Comparison of ENCODE assay signal across 29 mouse cellular contexts in the genomic region with DNA sequence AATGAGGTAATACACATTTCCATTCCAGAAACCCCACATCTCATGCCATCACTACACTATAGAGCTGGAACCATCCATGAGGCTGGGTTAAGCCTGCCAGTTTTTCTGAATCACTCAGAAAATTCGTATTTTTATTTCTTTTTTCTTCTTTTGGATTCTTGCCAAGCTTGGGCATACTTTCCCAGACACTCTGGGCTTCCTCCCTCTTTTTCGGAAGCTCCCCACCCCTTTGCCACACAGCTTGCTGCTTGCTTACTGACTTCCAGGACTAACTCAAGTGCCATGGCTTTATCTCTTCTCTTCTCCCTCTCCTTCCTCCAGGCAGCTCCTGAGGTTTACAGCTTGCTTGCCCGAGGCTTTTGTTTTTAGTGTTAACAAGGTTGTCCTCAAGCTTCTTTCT.
DNase-seq lines count a peak whose midpoint lies in the region; ATAC-seq and TF ChIP-seq lines count a peak whose summit lies in the region.
"Had no signal": no experiment of that assay in that cellular context is flagged by ENCODE, and none has a peak within 500 bp of the region (broad histone marks: within the 10 kb centered on the region; RNA-seq: fewer than 3 reads in every experiment).

No protein-coding gene starts in this region.

- no peak for TF ChIP-seq POLR2A in thymus, adult 2 months (IDR thresholded peaks at IDR 0.05; ENCODE audit: control insufficient read depth, extremely low read depth, insufficient read depth, low read length, poor library complexity)

- no peaks in the 10 kb centered on the region for H3K27me3 ChIP-seq in forebrain, embryonic 16.5 days (replicated peaks; ENCODE audit: control insufficient read depth, insufficient read depth, low read length)
- H3K27me3 ChIP-seq in hindbrain, embryonic 16.5 days (replicated peaks; ENCODE audit: control insufficient read depth, insufficient read depth, low read length), result no peaks in the 10 kb centered on the region
- H3K27me3 ChIP-seq in thymus, adult 2 months (ENCODE audit: control insufficient read depth, insufficient read depth, low read length), result no peaks in the 10 kb centered on the region
- H3K27me3 ChIP-seq: heart, embryonic 13.5 days; kidney, embryonic 15.5 days; midbrain, embryonic 15.5 days; neural tube, embryonic 15.5 days had no signal

- no peak overlapping the region for H3K4me3 ChIP-seq in forebrain, embryonic 16.5 days (replicated peaks; ENCODE audit: low read length)
- H3K4me3 ChIP-seq in hindbrain, embryonic 16.5 days (ENCODE audit: low read length), result no peak overlapping the region
- no peak overlapping the region for H3K4me3 ChIP-seq in thymus, adult 2 months (ENCODE audit: control insufficient read depth, insufficient read depth, low read length)
- H3K4me3 ChIP-seq: erythroblast, embryonic 14.5 days; heart, embryonic 13.5 days; kidney, embryonic 15.5 days; layer of hippocampus, adult 2 months; midbrain, embryonic 10.5 days; midbrain, embryonic 15.5 days; neural tube, embryonic 15.5 days had no signal

- H3K36me3 ChIP-seq in forebrain, embryonic 16.5 days (ENCODE audit: control insufficient read depth, insufficient read depth), result no peaks in the 10 kb centered on the region
- no peaks in the 10 kb centered on the region for H3K36me3 ChIP-seq in hindbrain, embryonic 16.5 days (ENCODE audit: control insufficient read depth, insufficient read depth, low read length)
- H3K36me3 ChIP-seq in thymus, adult 2 months (ENCODE audit: control insufficient read depth, insufficient read depth, low read length), result no peaks in the 10 kb centered on the region
- H3K36me3 ChIP-seq: heart, embryonic 13.5 days; kidney, embryonic 15.5 days; midbrain, embryonic 10.5 days; midbrain, embryonic 15.5 days; neural tube, embryonic 15.5 days had no signal

- 36% methylated on average over 3 of the region's 3 CpGs for WGBS in forebrain, embryonic 16.5 days
- 57% methylated on average over 3 of the region's 3 CpGs for WGBS in hindbrain, embryonic 16.5 days
- 78% methylated on average over 3 of the region's 3 CpGs for WGBS in thymus, adult 2 months

- peak; percentile 59 for ATAC-seq in frontal cortex, adult (ENCODE audit: low TSS enrichment)
- peak; percentile 86 for ATAC-seq in forebrain, embryonic 16.5 days
- ATAC-seq in hindbrain, embryonic 16.5 days, result no peak
- ATAC-seq: midbrain, embryonic 15.5 days had no signal

- no peak overlapping the region for H3K9ac ChIP-seq in forebrain, embryonic 16.5 days (replicated peaks; ENCODE audit: low read depth, low read length)
- no peak overlapping the region for H3K9ac ChIP-seq in hindbrain, embryonic 16.5 days (ENCODE audit: low read depth, low read length)
- H3K9ac ChIP-seq: heart, embryonic 13.5 days; hindbrain, embryonic 14.5 days; kidney, embryonic 15.5 days; liver, embryonic 14.5 days; midbrain, embryonic 15.5 days; neural tube, embryonic 15.5 days had no signal

- no peak overlapping the region for H3K27ac ChIP-seq in forebrain, embryonic 16.5 days (ENCODE audit: low read length)
- no peak overlapping the region for H3K27ac ChIP-seq in hindbrain, embryonic 16.5 days (ENCODE audit: low read depth, low read length)
- H3K27ac ChIP-seq in thymus, adult 2 months (ENCODE audit: control insufficient read depth, insufficient read depth, low read length), result no peak overlapping the region
- H3K27ac ChIP-seq: heart, embryonic 13.5 days; hindbrain, embryonic 14.5 days; kidney, embryonic 15.5 days; layer of hippocampus, adult 2 months; liver, embryonic 14.5 days; midbrain, embryonic 10.5 days; midbrain, embryonic 15.5 days; neural tube, embryonic 15.5 days; stomach, postnatal 0 days had no signal

- no peak for TF ChIP-seq CTCF in thymus, adult 2 months (IDR thresholded peaks at IDR 0.05; ENCODE audit: borderline replicate concordance, control insufficient read depth, extremely low read depth, insufficient read depth, low read length, poor library complexity)

- H3K4me1 ChIP-seq in forebrain, embryonic 16.5 days (replicated peaks; ENCODE audit: control insufficient read depth, insufficient read depth, low read length), result no peaks in the 10 kb centered on the region
- H3K4me1 ChIP-seq in hindbrain, embryonic 16.5 days (ENCODE audit: control insufficient read depth, insufficient read depth, low read depth, low read length), result no peaks in the 10 kb centered on the region
- no peaks in the 10 kb centered on the region for H3K4me1 ChIP-seq in thymus, adult 2 months (replicated peaks; ENCODE audit: control insufficient read depth, insufficient read depth, low read length)
- H3K4me1 ChIP-seq: heart, embryonic 13.5 days; kidney, embryonic 15.5 days; midbrain, embryonic 10.5 days; midbrain, embryonic 15.5 days; neural tube, embryonic 15.5 days had no signal

- H3K9me3 ChIP-seq in forebrain, embryonic 16.5 days (ENCODE audit: control insufficient read depth, low read length), result no peaks in the 10 kb centered on the region
- H3K9me3 ChIP-seq in hindbrain, embryonic 16.5 days (ENCODE audit: control insufficient read depth, low read length), result no peaks in the 10 kb centered on the region
- H3K9me3 ChIP-seq: heart, embryonic 13.5 days; kidney, embryonic 15.5 days; midbrain, embryonic 10.5 days; midbrain, embryonic 15.5 days; neural tube, embryonic 15.5 days had no signal

- H3K4me2 ChIP-seq in forebrain, embryonic 16.5 days (ENCODE audit: low read length), result no peak overlapping the region
- no peak overlapping the region for H3K4me2 ChIP-seq in hindbrain, embryonic 16.5 days (ENCODE audit: low read length)
- H3K4me2 ChIP-seq: heart, embryonic 13.5 days; hindbrain, embryonic 14.5 days; kidney, embryonic 15.5 days; midbrain, embryonic 15.5 days; neural tube, embryonic 15.5 days had no signal

- no peak for DNase-seq in frontal cortex, postnatal 14 days (ENCODE audit: low spot score in 2 of 2)
- peak; percentile 4 for DNase-seq in right cerebral cortex, adult 18-20 months
- DNase-seq in right cerebral cortex, postnatal 25 days, result no peak
- no peak for DNase-seq in thymus, adult 2 months
- DNase-seq: adrenal gland, postnatal 25 days; cerebellum, adult 2 months; cerebellum, postnatal 14 days; gastrocnemius, postnatal 10 days; heart, postnatal 10 days; kidney, adult 18-20 months; kidney, postnatal 25 days; liver; lung, adult 2 months; retina, postnatal 1 day; spleen, adult 18-20 months; thymus, postnatal 4 days had no signal
